Mouse (Mus musculus) urinary bladder, postnatal 25 days (tissue): ENCODE results near the gene Fmo3.

ENCODE experiments used
- DNase-seq: peaks from one replicate; pipeline ENCODE4 v3.0.0; 2022; ENCODE audit warnings: low spot score

The Fmo3 gene

DNA sequence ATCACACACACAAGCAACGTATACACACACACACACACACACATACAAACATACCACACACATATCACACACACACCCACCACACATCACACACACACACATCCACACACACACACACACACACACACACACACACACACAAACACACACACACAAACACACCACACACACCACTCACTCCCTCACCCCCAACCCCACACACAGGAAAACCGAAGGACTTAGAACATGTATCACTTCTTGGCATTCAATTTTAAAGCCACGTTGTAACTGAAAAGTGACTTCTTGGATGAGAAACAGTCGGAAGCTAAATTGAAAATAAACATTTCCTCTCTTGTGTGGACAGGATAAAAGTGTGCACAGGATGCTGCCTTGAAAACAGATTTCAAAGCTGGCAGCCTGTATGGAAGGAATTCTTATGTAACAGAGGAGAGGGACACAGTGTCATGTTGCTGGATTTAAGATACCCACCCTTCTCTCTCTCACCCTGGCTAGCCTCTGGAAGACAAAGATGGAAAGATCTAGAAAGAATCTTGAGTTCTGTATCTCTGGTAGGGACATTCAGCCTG, 52.9 kb downstream of the Fmo3 start:
- no peak for DNase-seq

DNA sequence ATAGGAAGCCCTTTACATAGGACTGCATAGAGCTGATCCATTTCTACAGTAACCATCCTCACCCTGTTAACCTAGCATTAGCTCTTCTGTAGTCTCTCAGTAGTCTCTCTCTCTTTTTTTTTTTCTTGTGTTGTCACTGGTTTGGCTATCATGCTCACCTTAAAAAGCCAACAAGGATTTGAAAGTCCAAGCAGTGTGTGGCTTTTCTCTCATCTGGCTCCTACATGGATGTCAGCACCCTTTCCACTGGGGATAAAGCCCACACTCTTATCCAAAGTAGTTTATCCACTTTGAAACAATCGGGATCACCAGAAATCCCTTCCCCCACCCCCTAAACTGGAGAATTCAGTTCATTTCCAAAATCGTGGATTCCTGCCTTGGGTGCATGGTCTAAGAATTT, 53.7 kb downstream of the Fmo3 start:
- DNase-seq = no peak

DNA sequence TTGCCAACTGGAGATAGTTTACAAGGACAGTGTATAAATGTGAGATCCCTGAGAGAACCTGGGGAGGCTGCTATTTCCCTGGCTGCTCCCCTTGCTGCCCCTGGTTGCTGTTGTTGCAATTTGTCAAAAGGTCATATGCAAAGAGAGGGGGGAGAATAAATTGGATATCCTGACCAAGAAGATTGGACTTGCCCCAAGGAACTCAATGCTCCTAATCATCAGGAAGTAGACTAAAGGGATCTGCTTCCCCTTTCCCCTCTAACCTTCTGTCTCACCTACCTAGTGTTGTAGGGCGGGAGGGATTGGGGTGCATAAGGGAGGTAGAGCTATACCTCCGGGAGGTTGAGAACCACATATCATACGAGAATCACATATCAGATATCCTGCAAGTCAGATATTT, 55.2 kb downstream of the Fmo3 start:
- no peak for DNase-seq

DNA sequence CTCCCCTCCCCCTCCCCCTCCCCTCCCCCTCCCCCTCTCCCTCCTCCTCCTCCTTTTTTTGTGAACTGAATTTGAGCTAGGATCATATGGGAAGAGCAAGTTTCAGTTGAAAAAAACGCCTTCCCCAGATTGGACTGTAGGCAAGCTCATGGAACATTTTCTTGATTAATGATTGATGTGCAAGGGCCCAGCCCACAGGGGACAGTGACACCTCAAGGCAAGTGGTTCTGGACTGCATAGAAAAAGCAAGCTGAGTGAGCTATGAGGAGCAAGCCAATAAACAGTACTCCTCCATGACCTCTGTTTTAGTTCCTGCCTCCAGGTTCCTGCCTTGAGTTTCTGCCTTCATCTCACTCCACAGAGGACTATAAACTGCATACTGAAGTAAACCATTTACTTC, 59.2 kb downstream of the Fmo3 start:
- no peak for DNase-seq

DNA sequence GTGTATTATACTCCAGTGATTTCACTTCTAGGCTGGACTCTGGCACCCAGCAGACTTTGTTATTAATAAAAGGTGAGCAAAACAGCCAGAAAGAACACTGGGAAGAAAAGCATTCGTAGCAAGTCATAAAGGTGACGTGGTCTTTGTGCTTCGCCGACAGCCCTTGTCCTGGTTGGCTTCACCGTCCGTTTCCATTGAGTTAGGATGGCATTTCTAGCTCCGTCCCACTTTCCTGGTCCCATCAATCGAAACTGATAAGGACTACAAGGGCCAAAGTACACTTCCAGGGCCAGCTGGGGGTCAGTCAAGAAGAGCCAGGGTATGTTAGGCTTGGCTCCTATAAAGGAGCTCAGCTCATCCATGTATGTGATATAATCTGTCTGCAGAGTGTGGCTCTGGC, 67.7 kb downstream of the Fmo3 start:
- no peak for DNase-seq

DNA sequence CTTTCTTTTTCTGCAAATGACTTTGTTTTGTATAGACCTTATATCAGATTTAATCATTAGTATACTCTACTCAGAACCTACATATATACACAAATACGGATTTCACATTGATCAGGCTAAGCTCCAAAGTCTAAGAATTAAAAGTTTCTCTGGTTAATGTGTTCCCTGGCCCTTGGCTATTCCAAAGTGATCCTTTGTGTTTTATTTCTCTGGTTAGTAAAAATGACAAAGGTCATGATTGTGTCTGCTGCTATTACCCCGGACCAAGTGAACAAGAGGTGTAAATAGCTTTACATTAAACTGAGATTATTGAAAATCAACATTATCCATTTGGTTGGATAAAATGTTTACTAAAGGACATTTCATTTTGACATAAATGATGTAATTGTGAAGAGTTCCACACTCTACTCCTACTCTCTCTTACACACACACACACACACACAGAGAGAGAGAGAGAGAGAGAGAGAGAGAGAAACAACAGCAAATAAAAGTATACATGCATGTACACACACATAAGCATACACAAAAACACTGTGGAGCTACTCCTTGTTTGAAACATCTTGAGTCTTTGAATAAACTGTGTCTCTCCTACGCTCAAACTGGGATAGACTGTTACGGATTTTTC, 69.3 kb downstream of the Fmo3 start:
- no peak for DNase-seq

DNA sequence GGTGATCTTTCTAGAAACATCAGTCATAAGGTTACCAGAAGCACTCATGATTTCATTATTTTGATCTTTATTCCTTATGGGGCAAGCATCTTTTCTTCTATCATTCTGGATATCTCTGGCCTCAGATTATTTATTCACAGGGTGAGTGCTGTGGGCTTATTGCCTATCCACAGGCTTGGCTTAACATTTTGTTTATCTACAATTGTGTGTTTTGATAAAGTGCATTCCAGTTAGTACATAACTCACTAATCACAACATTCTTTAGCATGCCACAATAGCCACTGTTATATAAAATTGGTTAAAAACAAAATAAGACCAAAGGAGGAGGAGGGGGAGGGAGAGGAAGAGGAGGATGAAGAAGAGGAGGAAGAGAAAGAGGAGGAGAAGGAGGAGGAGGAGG, 72.2 kb downstream of the Fmo3 start:
- no peak for DNase-seq
